Mouse (Mus musculus) cerebellum, adult 2 months (tissue): ENCODE data around the gene Man2c1.

Experiments used
- CTCF ChIP-seq: fragments of 200-500 bp; IDR thresholded peaks from 2 replicates; pipeline ENCODE4 v1.5.1; 2011; ENCODE audit warnings: low read depth, mild to moderate bottlenecking, control low read depth, low read length, moderate library complexity, borderline replicate concordance; ENCODE audit not compliant: insufficient read depth
- POLR2A ChIP-seq: fragments of 200-500 bp; IDR thresholded peaks from 2 replicates; pipeline ENCODE4 v1.6.1; 2011; ENCODE audit warnings: low read length, control low read depth, borderline replicate concordance; ENCODE audit not compliant: insufficient read depth

DNA sequence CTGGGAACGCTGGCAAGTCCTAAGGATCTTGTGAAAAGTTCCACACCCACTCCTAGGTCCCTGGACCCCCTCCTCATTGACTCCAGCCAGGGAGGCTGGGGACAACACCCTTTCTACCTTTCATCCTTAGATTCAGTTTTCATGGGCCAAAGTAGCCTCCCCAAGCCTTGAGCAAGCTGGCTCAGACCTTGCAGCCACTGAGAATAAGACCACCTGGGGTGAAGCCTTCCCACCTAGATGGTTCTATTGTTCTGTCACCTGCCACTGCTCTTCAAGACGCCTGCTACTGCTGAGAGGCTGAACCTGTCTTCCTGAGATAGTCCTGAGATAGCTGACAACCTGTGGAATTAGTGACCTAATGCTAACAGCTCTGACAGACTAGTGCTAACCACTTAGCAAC, 32.6 kb downstream of the Man2c1 start:
- TF ChIP-seq POLR2A (no peak), CTCF (no peak)
